Mouse (Mus musculus) C2C12 (cell line): ENCODE measurements around the gene Uchl4.

Experiments
- CTCF ChIP-seq: IDR thresholded peaks from one replicate; pipeline ENCODE4 v1.5.1; 2011; ENCODE audit not compliant: control insufficient read depth, insufficient read depth, insufficient read length
- MAX ChIP-seq: IDR thresholded peaks from one replicate; pipeline ENCODE4 v1.6.1; 2011; ENCODE audit warnings: mild to moderate bottlenecking, control low read depth

DNA sequence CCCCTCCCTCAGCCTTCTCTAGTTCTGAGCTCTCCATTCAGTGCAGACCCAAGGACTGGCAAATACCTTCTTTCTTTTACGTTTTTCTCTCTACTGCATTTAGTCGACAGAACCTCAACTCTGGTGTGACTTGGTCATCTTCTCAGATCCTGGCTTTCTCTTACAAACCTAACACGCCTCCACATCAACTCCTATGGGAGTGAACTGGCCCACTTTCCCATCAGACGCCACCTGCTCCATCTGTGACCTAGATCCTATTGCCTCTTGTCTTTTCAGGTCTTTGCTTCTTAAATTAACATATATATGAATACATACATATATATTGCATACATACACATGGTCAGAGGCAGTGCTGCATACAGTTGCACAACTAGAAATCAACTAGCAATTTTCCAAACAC, 38.8 kb downstream of the Uchl4 start:
- TF ChIP-seq CTCF (no peak), MAX (no peak)
